Mouse (Mus musculus) heart, adult 18-20 months (tissue): ENCODE results near the gene Usp21. TPM values are rescaled to one million over a fixed set of nuclear protein-coding genes. Genes with fewer than 3 reads are reported as not detected.

Source experiments
- DNase-seq, 2 experiments: peaks; one replicate each; pipeline ENCODE4 v3.0.0; 2021 to 2022; ENCODE audit warnings: mixed read lengths in 1 of 2
- total RNA-seq, 2 experiments: library from RNA; stranded (reverse); gene quantifications; 2 replicates each; pipeline ENCODE4 v1.2.3; 2021

Usp21 gene
- total RNA-seq, 2 experiments from 2014 or later, result 17.7 to 20.9 TPM

- DNase-seq, result no peak
Measured at GRCm38 (mm10) chr1:171268341-171268740, 19.4 kb downstream of the Usp21 start.

- DNase-seq, result no peak
Measured at GRCm38 (mm10) chr1:171265971-171266744, 21.6 kb downstream of the Usp21 start.

DNA sequence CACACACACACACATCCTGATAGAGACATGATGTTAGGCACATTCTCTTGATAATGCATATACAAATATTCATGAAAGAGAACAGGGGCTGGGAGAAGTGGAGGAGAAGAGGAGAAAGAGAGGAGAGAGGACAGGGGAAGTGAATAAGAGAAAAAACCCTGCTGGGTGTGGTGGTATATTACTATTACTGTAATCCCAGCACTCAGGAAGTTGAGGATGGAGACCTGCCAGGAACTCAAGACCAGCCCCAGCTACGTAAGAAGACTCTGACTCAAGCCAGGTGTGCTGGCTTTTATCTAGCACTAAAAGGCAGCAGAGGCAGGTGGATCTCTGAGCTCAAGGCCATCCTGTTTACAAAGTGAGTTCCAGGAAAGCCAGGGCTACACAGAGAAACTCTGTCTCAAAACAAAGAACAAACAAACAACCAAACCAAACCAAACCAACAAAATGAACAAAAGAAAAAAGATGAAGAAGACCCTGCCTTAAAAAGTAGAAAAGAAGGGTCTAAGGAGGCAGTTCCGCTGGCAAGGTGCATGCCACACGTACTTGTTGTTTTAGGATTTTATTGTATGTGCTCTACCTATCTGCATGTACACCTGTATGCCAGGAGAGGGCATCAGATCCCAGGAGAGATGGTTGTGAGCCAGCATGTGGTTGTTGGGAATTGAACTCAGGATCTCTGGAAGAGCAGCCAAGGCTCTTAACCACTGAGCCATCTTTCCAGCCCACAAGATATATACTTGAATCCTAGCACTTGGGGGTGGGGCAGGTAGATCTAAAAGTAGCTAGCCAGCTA is 23.9 kb downstream of the Usp21 start:
- no peak for DNase-seq

- peak; percentile 59 to 70 for DNase-seq
Measured at GRCm38 (mm10) chr1:171263185-171263611, 24.6 kb downstream of the Usp21 start.

- DNase-seq, result peak; percentile 88 to 91
Measured at GRCm38 (mm10) chr1:171262594-171263130, 25.1 kb downstream of the Usp21 start.

DNA sequence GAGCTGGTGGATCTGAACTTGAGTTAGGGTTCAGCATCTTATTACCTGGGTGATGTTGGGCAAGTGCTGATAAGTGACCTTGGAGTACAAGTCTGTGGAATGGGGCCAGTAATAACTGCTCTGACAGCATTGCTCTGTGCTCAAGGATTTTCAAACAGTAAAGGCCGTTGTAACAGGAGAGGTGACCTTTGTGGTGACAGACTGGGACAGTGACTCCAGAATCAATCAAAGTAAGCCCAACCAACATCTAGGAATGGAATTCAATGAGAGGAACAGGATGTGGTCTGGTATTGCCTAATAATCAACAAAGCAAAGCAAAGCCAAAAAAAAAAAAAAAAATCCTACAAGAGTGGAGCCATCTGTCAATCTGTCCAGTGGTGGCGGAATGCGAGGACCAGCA is 27.5 kb downstream of the Usp21 start:
- no peak for DNase-seq

DNA sequence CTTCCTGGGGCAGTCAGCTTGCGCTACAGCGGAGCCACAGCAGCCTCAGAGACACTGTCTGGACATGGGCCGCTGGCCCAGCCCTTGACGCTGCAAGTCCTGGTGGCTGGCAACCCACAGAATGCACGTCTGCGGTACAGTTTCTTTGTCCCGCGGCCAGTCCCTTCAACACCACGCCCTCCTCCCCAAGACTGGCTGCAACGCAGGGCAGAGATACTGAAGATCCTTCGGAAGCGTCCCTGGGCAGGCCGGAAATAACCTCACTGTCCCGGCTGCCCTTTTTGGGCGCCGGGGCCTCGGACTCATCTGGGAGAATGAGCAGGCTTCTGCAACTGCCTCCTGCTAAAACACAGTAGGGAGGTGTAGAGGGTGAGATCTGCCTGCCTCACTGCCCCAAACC is 28.9 kb downstream of the Usp21 start:
- no peak for DNase-seq

DNA sequence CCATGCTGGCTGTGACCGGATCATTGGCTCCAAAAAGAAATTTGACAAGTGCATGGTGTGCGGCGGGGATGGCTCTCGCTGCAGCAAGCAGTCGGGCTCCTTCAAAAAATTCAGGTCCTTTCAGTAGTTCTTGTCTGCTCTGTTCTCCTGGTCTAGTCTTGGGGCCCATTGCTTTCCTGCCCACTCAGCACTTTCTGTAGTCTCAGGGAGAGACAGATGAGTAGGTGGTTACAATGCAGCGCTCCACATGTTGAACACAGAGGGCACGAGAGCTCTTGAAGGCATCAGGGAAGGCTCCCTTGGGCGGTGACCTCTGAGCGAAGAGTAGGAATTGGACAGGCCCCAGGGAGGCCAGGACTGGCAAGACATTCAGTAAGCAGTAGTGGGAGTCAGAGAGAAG is 30.0 kb downstream of the Usp21 start:
- DNase-seq, result no peak

DNA sequence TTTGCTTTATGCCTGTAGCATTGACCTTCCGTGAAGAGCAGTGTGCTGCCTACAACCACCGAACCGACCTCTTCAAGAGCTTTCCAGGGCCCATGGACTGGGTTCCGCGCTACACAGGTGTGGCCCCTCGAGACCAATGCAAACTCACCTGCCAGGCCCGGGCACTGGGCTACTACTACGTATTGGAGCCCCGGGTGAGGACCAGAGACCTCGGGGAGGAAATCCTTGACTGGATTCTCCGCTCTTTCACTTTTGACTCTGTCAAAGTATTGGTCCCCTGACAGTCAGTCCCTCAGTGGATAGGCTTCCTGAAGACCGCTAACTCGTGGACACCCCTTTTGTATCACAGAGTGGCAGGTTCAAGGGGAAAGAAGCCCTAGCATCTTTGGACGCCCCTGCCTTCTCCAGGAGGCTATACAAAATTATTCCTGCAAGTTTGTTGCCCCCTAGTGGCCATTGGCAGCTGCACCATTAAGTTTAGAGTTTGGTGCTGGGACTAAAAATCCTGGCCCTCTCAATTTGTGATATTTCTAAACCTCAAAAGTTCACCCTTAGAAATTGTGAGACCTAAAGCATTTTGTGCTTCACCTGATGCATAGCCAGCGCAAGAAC is 30.7 kb downstream of the Usp21 start:
- peak; percentile 70 to 83 for DNase-seq

- no peak for DNase-seq
Measured at GRCm38 (mm10) chr1:171256095-171256818, 31.5 kb downstream of the Usp21 start.

GRCm38 (mm10) chr1:171252415-171252814 is 35.4 kb downstream of the Usp21 start:
- DNase-seq, result no peak

GRCm38 (mm10) chr1:171251594-171252324 is 36.0 kb downstream of the Usp21 start:
- peak; percentile 66 to 73 for DNase-seq

DNA sequence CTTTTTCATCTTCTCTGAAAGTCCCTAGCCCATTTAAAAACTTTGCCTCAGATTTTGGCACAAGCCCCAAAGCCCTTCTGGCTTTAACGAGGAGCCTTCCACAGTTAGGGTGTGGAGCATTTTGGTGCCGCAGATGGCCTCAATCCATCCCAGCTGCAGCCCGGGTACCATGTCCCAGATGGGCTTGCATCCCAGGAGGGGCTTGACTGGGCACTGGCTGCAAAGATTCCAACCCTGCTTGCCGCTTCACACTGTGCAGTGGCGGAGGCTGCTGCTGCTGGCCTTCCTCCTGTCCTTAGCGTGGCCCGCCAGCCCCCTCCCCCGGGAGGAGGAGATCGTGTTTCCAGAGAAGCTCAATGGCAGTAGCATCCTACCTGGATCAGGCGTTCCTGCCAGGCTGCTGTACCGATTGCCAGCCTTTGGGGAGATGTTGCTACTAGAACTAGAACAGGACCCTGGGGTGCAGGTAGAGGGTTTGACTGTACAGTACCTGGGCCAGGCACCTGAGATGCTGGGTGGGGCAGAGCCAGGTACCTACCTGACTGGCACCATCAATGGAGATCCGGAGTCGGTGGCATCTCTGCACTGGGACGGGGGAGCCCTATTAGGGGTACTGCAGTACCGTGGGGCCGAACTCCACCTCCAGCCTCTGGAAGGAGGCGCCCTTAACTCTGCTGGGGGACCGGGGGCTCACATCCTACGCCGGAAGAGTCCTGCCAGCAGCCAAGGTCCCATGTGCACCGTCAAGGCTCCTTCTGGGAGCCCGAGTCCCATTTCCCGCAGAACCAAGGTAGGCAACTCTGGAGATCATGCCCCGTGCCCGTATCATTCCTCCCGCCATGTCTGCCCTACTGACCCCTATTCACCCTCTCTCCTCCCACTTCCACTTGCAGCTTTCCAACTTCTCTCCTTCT is 36.9 kb downstream of the Usp21 start, which contains the start of gene Ndufs2:
TSS of gene Ndufs2 (minus strand) at position 709 of the 914 bp plus-strand sequence.
- peak in 1 of 2 experiments; percentile 30 for DNase-seq

GRCm38 (mm10) chr1:171249913-171250600 is 37.7 kb downstream of the Usp21 start, which contains the start of gene Adamts4:
Adamts4 (plus strand) TSS chr1:171250421.
- peak; percentile 77 to 78 for DNase-seq

DNA sequence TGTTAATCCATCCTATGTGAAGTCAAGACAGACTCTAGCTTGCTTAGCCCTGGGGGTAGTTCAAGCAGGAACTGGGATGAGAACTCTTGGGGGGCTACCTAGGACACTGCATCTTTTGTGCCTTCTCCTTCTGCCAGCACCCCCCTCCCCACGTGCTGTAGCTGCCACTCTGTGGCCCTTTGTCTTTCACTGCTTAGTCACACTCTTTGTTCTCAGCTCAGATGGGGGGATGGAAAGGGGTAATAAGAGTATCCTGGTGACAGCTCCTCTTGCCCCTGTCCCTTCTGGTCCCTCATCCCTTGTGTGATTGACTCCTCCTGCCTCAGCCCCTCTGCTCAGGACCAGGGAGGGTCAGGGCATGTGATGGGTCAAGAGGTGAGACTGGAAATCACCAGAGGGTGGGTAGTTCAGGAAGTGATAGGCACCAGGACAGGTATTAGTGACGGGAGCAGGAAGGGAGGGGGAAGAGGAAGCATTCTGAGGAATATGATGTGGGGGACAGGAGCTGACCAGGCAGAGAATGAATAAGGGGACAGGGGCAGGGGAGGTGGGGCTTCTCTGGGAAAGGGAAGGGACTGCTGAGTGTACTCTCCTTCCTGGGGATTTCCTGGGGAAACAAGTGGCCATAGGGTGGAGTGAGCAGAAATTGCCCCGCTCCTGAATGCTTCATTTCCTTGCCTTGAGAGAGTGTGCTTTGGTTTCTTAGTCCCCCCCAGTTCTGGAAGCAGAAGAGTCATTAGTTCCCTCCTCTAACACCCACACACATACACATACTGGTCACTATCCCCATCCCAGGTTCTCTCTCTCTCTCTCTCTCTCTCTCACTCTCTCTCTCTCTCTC is 39.2 kb downstream of the Usp21 start:
- DNase-seq, result peak in 1 of 2 experiments; percentile 64

GRCm38 (mm10) chr1:171247916-171248315 is 39.9 kb downstream of the Usp21 start:
- peak; percentile 66 to 70 for DNase-seq

- DNase-seq, result no peak
Measured at GRCm38 (mm10) chr1:171247453-171247841, 40.3 kb downstream of the Usp21 start.
